Mouse (Mus musculus): ENCODE data around the gene Terb1. TPM values are rescaled to one million over a fixed set of nuclear protein-coding genes. Genes with fewer than 3 reads are reported as not detected.
A peak's percentile ranks its signal among the peaks of the same experiment; 100 is the strongest.

The Terb1 gene
- polyA plus RNA-seq, 1 experiment from 2014 or later, result 0.70 TPM

- H3K36me3 ChIP-seq (ENCODE audit: control insufficient read depth, insufficient read depth, low read length), result peaks cover 20% of the 10 kb centered on the region
- H3K27ac ChIP-seq (ENCODE audit: low read depth, low read length), result peak within 1 kb of the TSS; percentile 92
- peak; percentile 92 for ATAC-seq (ENCODE audit: low read depth)
- H3K9ac ChIP-seq (replicated peaks; ENCODE audit: low read depth, low read length), result peak within 1 kb of the TSS; percentile 97
- peaks cover 11% of the 10 kb centered on the region for H3K4me1 ChIP-seq (ENCODE audit: control insufficient read depth, insufficient read depth, low read length)
- WGBS, result under 1% methylated on average over 74 of the region's 75 CpGs
- no peaks in the 10 kb centered on the region for H3K9me3 ChIP-seq (ENCODE audit: control insufficient read depth, low read length)
- peak within 1 kb of the TSS; percentile 90 for H3K4me2 ChIP-seq (ENCODE audit: low read depth, low read length)
- peak within 1 kb of the TSS; percentile 97 for H3K4me3 ChIP-seq (ENCODE audit: low read depth, low read length)
- H3K27me3 ChIP-seq (ENCODE audit: control insufficient read depth, insufficient read depth, low read length), result no peaks in the 10 kb centered on the region
These were observed 67.2 kb downstream of the Terb1 start, which contains the start of gene Dync1li2 for GRCm38 (mm10) chr8:104442299-104443124. Dync1li2 (minus strand) TSS chr8:104443047.

- H3K27ac ChIP-seq (ENCODE audit: low read depth, low read length), result no peak overlapping the region
- H3K27me3 ChIP-seq (ENCODE audit: control insufficient read depth, insufficient read depth, low read length), result no peaks in the 10 kb centered on the region
- H3K4me2 ChIP-seq (ENCODE audit: low read depth, low read length), result peak overlapping the region; percentile 90
- peaks cover 29% of the 10 kb centered on the region for H3K36me3 ChIP-seq (ENCODE audit: control insufficient read depth, insufficient read depth, low read length)
- H3K4me1 ChIP-seq (ENCODE audit: control insufficient read depth, insufficient read depth, low read length), result peaks cover 11% of the 10 kb centered on the region
- no peak for ATAC-seq (ENCODE audit: low read depth)
- 59% methylated on average over 7 of the region's 7 CpGs for WGBS
- H3K9ac ChIP-seq (replicated peaks; ENCODE audit: low read depth, low read length), result peak overlapping the region; percentile 97
- no peaks in the 10 kb centered on the region for H3K9me3 ChIP-seq (ENCODE audit: control insufficient read depth, low read length)
- peak overlapping the region; percentile 97 for H3K4me3 ChIP-seq (ENCODE audit: low read depth, low read length)
These were observed 68.1 kb downstream of the Terb1 start for GRCm38 (mm10) chr8:104441613-104442012.

GRCm38 (mm10) chr8:104439461-104439860 lies 70.2 kb downstream of the Terb1 start:
- no peaks in the 10 kb centered on the region for H3K27me3 ChIP-seq (ENCODE audit: control insufficient read depth, insufficient read depth, low read length)
- no peak overlapping the region for H3K9ac ChIP-seq (replicated peaks; ENCODE audit: low read depth, low read length)
- peaks cover 33% of the 10 kb centered on the region for H3K36me3 ChIP-seq (ENCODE audit: control insufficient read depth, insufficient read depth, low read length)
- no peak overlapping the region for H3K27ac ChIP-seq (ENCODE audit: low read depth, low read length)
- H3K4me3 ChIP-seq (ENCODE audit: low read depth, low read length), result no peak overlapping the region
- no peak overlapping the region for H3K4me2 ChIP-seq (ENCODE audit: low read depth, low read length)
- no peak for ATAC-seq (ENCODE audit: low read depth)
- peaks cover 11% of the 10 kb centered on the region for H3K4me1 ChIP-seq (ENCODE audit: control insufficient read depth, insufficient read depth, low read length)
- 98% methylated on average over 8 of the region's 8 CpGs for WGBS
- no peaks in the 10 kb centered on the region for H3K9me3 ChIP-seq (ENCODE audit: control insufficient read depth, low read length)

GRCm38 (mm10) chr8:104437494-104438135 lies 72.1 kb downstream of the Terb1 start:
- H3K36me3 ChIP-seq (ENCODE audit: control insufficient read depth, insufficient read depth, low read length), result peaks cover 45% of the 10 kb centered on the region
- no peaks in the 10 kb centered on the region for H3K27me3 ChIP-seq (ENCODE audit: control insufficient read depth, insufficient read depth, low read length)
- H3K4me1 ChIP-seq (ENCODE audit: control insufficient read depth, insufficient read depth, low read length), result peaks cover 11% of the 10 kb centered on the region
- H3K9ac ChIP-seq (replicated peaks; ENCODE audit: low read depth, low read length), result no peak overlapping the region
- H3K27ac ChIP-seq (ENCODE audit: low read depth, low read length), result no peak overlapping the region
- no peak for ATAC-seq (ENCODE audit: low read depth)
- no peak overlapping the region for H3K4me3 ChIP-seq (ENCODE audit: low read depth, low read length)
- no peak overlapping the region for H3K4me2 ChIP-seq (ENCODE audit: low read depth, low read length)
- H3K9me3 ChIP-seq (ENCODE audit: control insufficient read depth, low read length), result no peaks in the 10 kb centered on the region
- 96% methylated on average over 13 of the region's 13 CpGs for WGBS

- peaks cover 8% of the 10 kb centered on the region for H3K4me1 ChIP-seq (ENCODE audit: control insufficient read depth, insufficient read depth, low read length)
- no peak overlapping the region for H3K9ac ChIP-seq (replicated peaks; ENCODE audit: low read depth, low read length)
- no peaks in the 10 kb centered on the region for H3K27me3 ChIP-seq (ENCODE audit: control insufficient read depth, insufficient read depth, low read length)
- H3K27ac ChIP-seq (ENCODE audit: low read depth, low read length), result peak overlapping the region; percentile 40; the same call in 1 of the 2 replicates
- no peak for ATAC-seq (ENCODE audit: low read depth)
- H3K4me2 ChIP-seq (ENCODE audit: low read depth, low read length), result no peak overlapping the region
- H3K4me3 ChIP-seq (ENCODE audit: low read depth, low read length), result no peak overlapping the region
- peaks cover 51% of the 10 kb centered on the region for H3K36me3 ChIP-seq (ENCODE audit: control insufficient read depth, insufficient read depth, low read length)
- 97% methylated on average over 4 of the region's 4 CpGs for WGBS
- no peaks in the 10 kb centered on the region for H3K9me3 ChIP-seq (ENCODE audit: control insufficient read depth, low read length)
These were observed 73.1 kb downstream of the Terb1 start for GRCm38 (mm10) chr8:104436591-104436990.

GRCm38 (mm10) chr8:104436038-104436437 lies 73.7 kb downstream of the Terb1 start:
- 28% methylated on average over 12 of the region's 12 CpGs for WGBS
- Histone ChIP-seq H3K4me2 (ENCODE audit: low read depth, low read length) (no peak overlapping the region), H3K4me1 (ENCODE audit: control insufficient read depth, insufficient read depth, low read length) (peaks cover 3% of the 10 kb centered on the region), H3K9ac (replicated peaks; ENCODE audit: low read depth, low read length) (no peak overlapping the region), H3K4me3 (ENCODE audit: low read depth, low read length) (no peak overlapping the region), H3K36me3 (ENCODE audit: control insufficient read depth, insufficient read depth, low read length) (peaks cover 51% of the 10 kb centered on the region), H3K27me3 (ENCODE audit: control insufficient read depth, insufficient read depth, low read length) (no peaks in the 10 kb centered on the region), H3K9me3 (ENCODE audit: control insufficient read depth, low read length) (no peaks in the 10 kb centered on the region), H3K27ac (ENCODE audit: low read depth, low read length) (peak overlapping the region; percentile 46; the same call in 1 of the 2 replicates)
- ATAC-seq (ENCODE audit: low read depth), result peak; percentile 98

GRCm38 (mm10) chr8:104434826-104435354 lies 74.8 kb downstream of the Terb1 start:
- Histone ChIP-seq H3K36me3 (ENCODE audit: control insufficient read depth, insufficient read depth, low read length) (peaks cover 57% of the 10 kb centered on the region), H3K27ac (ENCODE audit: low read depth, low read length) (no peak overlapping the region)
- no peak for ATAC-seq (ENCODE audit: low read depth)

GRCm38 (mm10) chr8:104434275-104434674 lies 75.4 kb downstream of the Terb1 start:
- H3K4me1 ChIP-seq (ENCODE audit: control insufficient read depth, insufficient read depth, low read length), result no peaks in the 10 kb centered on the region
- no peaks in the 10 kb centered on the region for H3K27me3 ChIP-seq (ENCODE audit: control insufficient read depth, insufficient read depth, low read length)
- H3K4me3 ChIP-seq (ENCODE audit: low read depth, low read length), result no peak overlapping the region
- ATAC-seq (ENCODE audit: low read depth), result no peak
- H3K9me3 ChIP-seq (ENCODE audit: control insufficient read depth, low read length), result no peaks in the 10 kb centered on the region
- WGBS, result 86% methylated on average over 4 of the region's 4 CpGs
- no peak overlapping the region for H3K4me2 ChIP-seq (ENCODE audit: low read depth, low read length)
- H3K27ac ChIP-seq (ENCODE audit: low read depth, low read length), result no peak overlapping the region
- no peak overlapping the region for H3K9ac ChIP-seq (replicated peaks; ENCODE audit: low read depth, low read length)
- H3K36me3 ChIP-seq (ENCODE audit: control insufficient read depth, insufficient read depth, low read length), result peaks cover 60% of the 10 kb centered on the region

More at GRCm38 (mm10) chr8:104434826-104435354, 74.8 kb downstream of the Terb1 start:
- WGBS, result 88% methylated on average over 18 of the region's 18 CpGs
- Histone ChIP-seq H3K9ac (replicated peaks; ENCODE audit: low read depth, low read length) (no peak overlapping the region), H3K4me1 (ENCODE audit: control insufficient read depth, insufficient read depth, low read length) (no peaks in the 10 kb centered on the region), H3K4me3 (ENCODE audit: low read depth, low read length) (no peak overlapping the region), H3K27me3 (ENCODE audit: control insufficient read depth, insufficient read depth, low read length) (no peaks in the 10 kb centered on the region), H3K4me2 (ENCODE audit: low read depth, low read length) (no peak overlapping the region), H3K9me3 (ENCODE audit: control insufficient read depth, low read length) (no peaks in the 10 kb centered on the region)
